Mouse (Mus musculus): ENCODE results near the gene Trnp1. TPM values are rescaled to one million over a fixed set of nuclear protein-coding genes. Genes with fewer than 3 reads are reported as not detected.

The Trnp1 gene
- total RNA-seq, 1 experiment from 2014 or later: not detected

DNA sequence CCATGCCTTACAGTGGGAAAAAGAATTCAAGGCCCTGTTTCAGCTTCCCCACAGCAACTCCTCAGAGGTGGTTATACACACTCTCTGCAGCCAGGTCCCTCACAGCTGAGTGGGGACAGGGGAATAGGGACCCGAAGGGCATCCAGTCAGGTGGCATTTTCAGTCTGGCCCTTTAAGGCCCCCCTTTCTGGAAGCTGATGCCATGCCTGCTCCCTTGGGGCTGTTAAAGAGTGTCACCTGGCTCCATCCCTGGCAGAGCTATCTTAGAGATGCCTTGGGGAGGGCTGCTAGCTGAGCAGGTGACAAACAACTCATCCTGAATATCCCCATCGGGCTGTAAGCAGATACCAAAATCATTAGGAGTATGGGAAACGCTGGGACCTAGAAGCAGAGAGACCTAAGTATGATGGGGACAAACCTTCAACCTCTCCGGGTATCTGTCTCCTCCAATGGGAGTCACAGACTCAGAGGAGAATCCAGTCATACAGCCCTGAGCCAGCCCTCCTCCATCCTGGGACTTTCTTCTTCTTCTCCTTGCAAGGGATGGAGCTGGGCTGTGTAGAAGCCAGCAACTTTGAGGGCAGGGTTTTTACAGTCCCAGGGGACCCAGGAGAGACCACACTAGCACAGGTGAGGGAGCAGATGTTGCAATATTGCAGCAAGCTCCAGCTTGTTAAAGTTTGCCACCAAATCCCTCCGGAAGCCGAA lies 1.5 kb downstream of the Trnp1 start:
- ATAC-seq (replicated peaks; ENCODE audit: insufficient number of reproducible peaks, low FRiP score, low TSS enrichment, poor library complexity, severe bottlenecking): no peak

GRCm38 (mm10) chr4:133495711-133496110 lies 2.6 kb downstream of the Trnp1 start:
- no peak for ATAC-seq (replicated peaks; ENCODE audit: insufficient number of reproducible peaks, low FRiP score, low TSS enrichment, poor library complexity, severe bottlenecking)

DNA sequence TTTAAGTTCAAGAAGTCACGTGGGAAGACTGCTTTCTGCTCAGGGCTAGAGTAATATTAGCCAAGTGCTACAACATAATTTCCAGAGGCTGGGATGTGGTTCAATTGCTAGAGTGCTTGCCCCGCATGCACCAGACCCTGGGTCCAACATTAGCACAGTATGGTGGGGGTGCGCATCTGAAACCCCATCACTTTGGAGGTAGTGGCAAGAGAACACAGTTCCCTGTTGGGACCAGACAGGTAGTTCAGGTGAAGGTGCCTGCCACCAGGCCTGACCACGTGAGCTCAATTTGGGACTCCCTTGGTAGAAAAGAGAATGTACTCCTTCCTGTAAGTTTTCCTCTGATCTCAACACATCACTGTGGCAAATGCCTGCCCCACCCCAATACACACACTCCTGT lies 3.5 kb downstream of the Trnp1 start:
- ATAC-seq (replicated peaks; ENCODE audit: insufficient number of reproducible peaks, low FRiP score, low TSS enrichment, poor library complexity, severe bottlenecking): no peak

DNA sequence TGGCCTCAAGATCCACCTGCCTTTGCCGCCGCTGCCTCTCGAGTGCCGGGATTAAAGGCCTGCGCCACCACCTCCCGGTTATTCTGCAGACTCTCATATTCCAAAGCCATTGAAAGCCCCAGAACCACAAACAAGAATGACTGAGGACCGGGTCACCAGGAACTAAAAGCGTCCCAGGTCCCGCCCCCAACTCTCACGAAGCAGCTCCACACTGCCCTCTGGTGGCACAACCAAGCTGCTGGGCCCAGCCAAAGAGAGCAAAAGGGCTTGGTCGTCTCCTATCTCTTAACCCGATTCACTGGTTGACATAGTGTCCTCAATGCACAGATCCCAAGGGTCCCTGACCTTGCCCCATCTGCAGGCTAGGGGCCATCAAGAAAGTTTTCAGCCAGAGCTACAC lies 3.9 kb downstream of the Trnp1 start:
- peak; percentile 82 for ATAC-seq (replicated peaks; ENCODE audit: insufficient number of reproducible peaks, low FRiP score, low TSS enrichment, poor library complexity, severe bottlenecking)

DNA sequence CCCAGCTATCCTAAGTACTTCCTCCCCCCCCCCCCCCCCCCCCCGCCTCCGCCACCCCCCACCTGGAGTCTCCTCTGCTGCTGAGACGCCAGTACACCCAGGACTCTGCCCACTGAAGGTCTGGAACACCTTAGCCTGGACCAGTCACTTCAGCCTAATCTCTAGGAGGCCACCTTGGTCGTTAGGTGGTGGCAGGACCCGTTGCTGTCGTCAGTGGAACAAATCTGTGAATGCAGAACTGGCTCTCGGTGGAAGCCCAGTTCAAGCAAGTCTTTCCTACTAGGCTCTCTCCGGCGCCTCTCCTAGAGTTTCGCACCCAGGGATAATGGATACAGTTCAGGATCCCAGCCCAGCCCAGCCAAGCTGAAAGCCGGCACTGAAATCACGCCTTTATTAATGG lies 4.5 kb downstream of the Trnp1 start:
- 0 out of 2 replicates have a peak, but pooled peaks have one; percentile 15 for ATAC-seq (replicated peaks; ENCODE audit: insufficient number of reproducible peaks, low FRiP score, low TSS enrichment, poor library complexity, severe bottlenecking)

- no peak for ATAC-seq (replicated peaks; ENCODE audit: insufficient number of reproducible peaks, low FRiP score, low TSS enrichment, poor library complexity, severe bottlenecking)
Measured at GRCm38 (mm10) chr4:133491800-133492199, 6.5 kb downstream of the Trnp1 start.

- ATAC-seq (replicated peaks; ENCODE audit: insufficient number of reproducible peaks, low FRiP score, low TSS enrichment, poor library complexity, severe bottlenecking): no peak
Measured at GRCm38 (mm10) chr4:133489489-133490245, 8.7 kb downstream of the Trnp1 start.

GRCm38 (mm10) chr4:133488619-133489392 lies 9.5 kb downstream of the Trnp1 start:
- ATAC-seq (replicated peaks; ENCODE audit: insufficient number of reproducible peaks, low FRiP score, low TSS enrichment, poor library complexity, severe bottlenecking): no peak

- no peak for ATAC-seq (replicated peaks; ENCODE audit: insufficient number of reproducible peaks, low FRiP score, low TSS enrichment, poor library complexity, severe bottlenecking)
Measured at GRCm38 (mm10) chr4:133486673-133487357, 11.5 kb downstream of the Trnp1 start.

- no peak for ATAC-seq (replicated peaks; ENCODE audit: insufficient number of reproducible peaks, low FRiP score, low TSS enrichment, poor library complexity, severe bottlenecking)
Measured at GRCm38 (mm10) chr4:133485691-133486425, 12.5 kb downstream of the Trnp1 start.

DNA sequence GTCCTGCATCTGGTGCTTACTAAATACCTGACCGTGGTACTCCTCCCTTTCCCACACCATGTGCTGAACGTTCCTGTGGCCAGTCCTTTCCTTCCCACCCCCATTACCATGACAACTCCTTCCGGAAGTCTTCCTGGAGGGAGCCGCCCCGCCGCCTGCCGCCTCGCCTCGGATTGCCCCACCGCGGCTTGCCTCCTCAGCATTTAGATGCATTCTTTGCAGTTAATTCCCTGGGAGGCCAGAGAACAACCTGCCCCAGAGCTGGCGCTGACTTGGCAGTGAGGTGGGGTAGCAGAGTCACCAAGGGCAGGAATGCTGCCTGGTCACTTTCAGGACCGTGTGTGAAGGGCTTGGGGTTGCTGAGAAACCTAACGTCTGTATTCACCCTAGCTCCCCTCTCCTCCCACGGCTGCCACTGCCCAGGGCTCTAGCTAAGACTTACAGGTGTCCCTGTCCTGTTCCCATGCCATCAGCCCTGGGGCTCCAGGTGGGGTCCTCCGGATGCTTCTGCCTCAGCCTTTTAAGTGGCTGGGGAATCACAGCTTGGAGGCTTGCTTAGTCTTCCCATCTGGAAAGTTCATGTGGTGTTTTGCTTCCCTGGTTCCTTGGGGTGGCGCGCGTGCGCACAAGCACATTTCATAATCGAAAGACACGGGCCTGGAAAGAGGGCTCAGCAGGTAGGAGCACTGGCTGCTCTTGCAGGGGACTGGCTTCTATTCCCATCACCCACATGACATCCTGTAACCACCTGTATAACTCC lies 13.9 kb downstream of the Trnp1 start:
- ATAC-seq (replicated peaks; ENCODE audit: insufficient number of reproducible peaks, low FRiP score, low TSS enrichment, poor library complexity, severe bottlenecking): no peak

DNA sequence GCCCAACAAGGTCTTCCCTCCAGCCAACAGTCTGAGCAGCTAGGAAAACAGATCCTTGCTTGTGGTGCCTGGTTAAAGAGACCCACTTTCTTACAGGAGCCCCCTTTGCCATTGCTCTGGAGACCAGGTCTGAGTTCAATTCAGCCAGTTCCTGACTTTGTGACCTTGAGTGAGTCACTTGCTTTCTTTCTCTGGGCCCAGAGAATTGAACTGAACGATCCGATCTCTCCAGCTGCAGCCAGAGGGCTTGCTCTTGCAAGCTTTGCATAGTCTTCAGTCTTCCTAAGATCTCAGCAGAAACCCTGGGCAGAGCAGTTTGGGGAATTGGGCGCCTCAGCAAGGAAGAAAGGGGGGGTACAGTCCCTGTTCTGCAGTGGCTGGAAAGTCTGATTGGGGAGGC lies 15.9 kb downstream of the Trnp1 start:
- ATAC-seq (replicated peaks; ENCODE audit: insufficient number of reproducible peaks, low FRiP score, low TSS enrichment, poor library complexity, severe bottlenecking): no peak

DNA sequence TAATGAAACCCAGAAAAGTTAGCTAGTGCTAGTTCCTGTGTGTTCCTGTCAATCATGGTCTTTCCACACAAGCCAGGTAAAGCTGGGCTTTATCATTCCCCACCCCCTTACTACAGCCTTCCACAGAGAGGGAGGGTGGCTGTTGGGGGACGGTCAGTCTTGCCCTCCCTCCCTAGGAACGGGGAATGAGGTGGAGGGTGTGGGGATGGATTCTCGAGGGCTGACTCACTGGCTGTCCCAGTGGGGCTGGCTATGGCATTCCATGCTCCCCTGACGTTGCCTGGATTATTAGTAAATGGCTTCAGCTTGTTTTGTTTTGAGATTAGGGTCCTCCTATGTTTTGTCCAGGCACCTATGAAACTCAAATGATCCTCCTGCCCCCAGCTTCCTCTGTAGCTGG lies 16.9 kb downstream of the Trnp1 start:
- no peak for ATAC-seq (replicated peaks; ENCODE audit: insufficient number of reproducible peaks, low FRiP score, low TSS enrichment, poor library complexity, severe bottlenecking)

- ATAC-seq (replicated peaks; ENCODE audit: insufficient number of reproducible peaks, low FRiP score, low TSS enrichment, poor library complexity, severe bottlenecking): no peak
Measured at GRCm38 (mm10) chr4:133480754-133481153, 17.6 kb downstream of the Trnp1 start.

- ATAC-seq (replicated peaks; ENCODE audit: insufficient number of reproducible peaks, low FRiP score, low TSS enrichment, poor library complexity, severe bottlenecking): no peak
Measured at GRCm38 (mm10) chr4:133480185-133480537, 18.2 kb downstream of the Trnp1 start.

DNA sequence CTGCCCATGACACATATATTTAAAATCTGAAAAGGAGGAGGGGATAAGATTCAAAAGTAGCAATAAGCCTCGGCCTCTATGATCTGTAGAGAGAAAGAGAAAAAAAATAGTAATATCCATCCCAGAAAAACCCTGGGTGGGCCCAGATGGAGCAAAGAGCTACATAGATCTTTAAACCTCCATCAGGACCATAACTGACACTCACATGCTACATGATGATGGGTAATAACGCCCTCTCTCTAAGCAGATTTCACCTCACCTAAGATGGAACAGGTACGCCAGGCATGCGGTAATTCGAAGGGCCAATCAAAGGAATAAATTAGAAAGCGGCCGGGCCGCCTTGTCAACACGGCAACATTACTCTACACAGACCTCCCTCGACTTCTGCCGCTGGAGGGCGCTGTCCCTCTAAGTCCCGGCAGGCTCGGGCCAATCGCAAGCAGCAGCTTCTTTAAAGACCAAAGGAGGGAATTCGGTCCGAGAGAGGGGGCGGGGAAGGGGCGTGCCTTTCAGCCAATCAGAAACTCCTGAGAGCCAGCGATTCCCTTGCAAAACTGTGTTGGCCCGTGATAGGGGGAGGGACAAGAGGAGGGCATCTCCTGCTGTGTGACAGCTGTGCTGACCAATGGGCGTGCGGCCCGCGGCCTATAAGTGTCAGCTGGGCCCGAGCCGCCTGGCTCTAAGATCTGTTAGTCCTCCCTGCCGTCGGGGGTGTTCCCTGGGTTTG lies 18.7 kb downstream of the Trnp1 start, which contains the start of gene Tent5b:
TSS of gene Tent5b (plus strand) at position 675 of the 727 bp plus-strand sequence.
- peak; percentile 94 for ATAC-seq (replicated peaks; ENCODE audit: insufficient number of reproducible peaks, low FRiP score, low TSS enrichment, poor library complexity, severe bottlenecking)

- no peak for ATAC-seq (replicated peaks; ENCODE audit: insufficient number of reproducible peaks, low FRiP score, low TSS enrichment, poor library complexity, severe bottlenecking)
Measured at GRCm38 (mm10) chr4:133473833-133474232, 24.5 kb downstream of the Trnp1 start.
